Mouse (Mus musculus) kidney, adult 2 months (tissue): ENCODE measurements around the gene Zfp526.

Experiments
- CTCF ChIP-seq: fragments of 200-500 bp; conservative IDR thresholded peaks from 2 replicates; pipeline ENCODE4 v1.5.1; 2011; ENCODE audit warnings: low read depth, mild to moderate bottlenecking, control low read depth, low read length, moderate library complexity, mixed read lengths; ENCODE audit not compliant: insufficient read depth, insufficient read length
- POLR2A ChIP-seq: fragments of 200-500 bp; IDR thresholded peaks from one replicate; pipeline ENCODE4 v1.6.1; 2011; ENCODE audit warnings: low read depth, low read length, control low read depth

- TF ChIP-seq CTCF (no peak), POLR2A (no peak)
Measured at GRCm38 (mm10) chr7:25243361-25243760, 22.1 kb downstream of the Zfp526 start.
